Mouse (Mus musculus) hindbrain, embryonic 11.5 days (tissue): ENCODE measurements around the gene Dlx1. TPM values are rescaled to one million over a fixed set of nuclear protein-coding genes. Genes with fewer than 3 reads are reported as not detected.

ENCODE experiments used
- ATAC-seq: fragments of 200-750 bp; cut with Nextera tagmentation; 2 replicates; pipeline ENCODE4 v1.8.0; 2017; ENCODE audit warnings: mild to moderate bottlenecking, moderate TSS enrichment, moderate library complexity; ENCODE audit not compliant: low FRiP score
- DNase-seq: peaks from one replicate; pipeline ENCODE4 v3.0.0-alpha.2; 2015; ENCODE audit warnings: low spot score
- H3K27ac ChIP-seq: fragments of 300-500 bp; sonication (generic); 2 replicates; pipeline ENCODE4 v1.5.1; 2014; ENCODE audit warnings: mild to moderate bottlenecking, low read depth, low read length
- H3K27me3 ChIP-seq: fragments of 300-500 bp; sonication (generic); 2 replicates; pipeline ENCODE4 v1.6.1; 2014; ENCODE audit warnings: mild to moderate bottlenecking, low read length, moderate library complexity, mixed read lengths; ENCODE audit not compliant: control insufficient read depth, insufficient read depth
- H3K36me3 ChIP-seq: fragments of 300-500 bp; sonication (generic); 2 replicates; pipeline ENCODE4 v1.6.1; 2014; ENCODE audit warnings: mild to moderate bottlenecking, low read length, moderate library complexity, mixed read lengths; ENCODE audit not compliant: control insufficient read depth, insufficient read depth
- H3K4me1 ChIP-seq: fragments of 300-500 bp; sonication (generic); replicated peaks from 2 replicates; pipeline ENCODE4 v1.6.1; 2014; ENCODE audit warnings: low read length, mixed read lengths; ENCODE audit not compliant: control insufficient read depth, insufficient read depth
- H3K4me2 ChIP-seq: fragments of 300-500 bp; sonication (generic); replicated peaks from 2 replicates; pipeline ENCODE4 v1.6.1; 2014; ENCODE audit warnings: mild to moderate bottlenecking, low read depth, low read length
- H3K4me3 ChIP-seq: fragments of 300-500 bp; sonication (generic); 2 replicates; pipeline ENCODE4 v1.5.1; 2014; ENCODE audit warnings: low read depth, low read length
- H3K9ac ChIP-seq: fragments of 300-500 bp; sonication (generic); 2 replicates; pipeline ENCODE4 v1.6.1; 2014; ENCODE audit warnings: low read depth, low read length
- H3K9me3 ChIP-seq: fragments of 300-500 bp; sonication (generic); 2 replicates; pipeline ENCODE4 v1.6.1; 2016; ENCODE audit warnings: low read length; ENCODE audit not compliant: control insufficient read depth
- WGBS: fragments of 180-500 bp; shearing (Covaris S2); extraction: QIAGEN DNeasy Blood & Tissue Kit; methylation state at CpG from one replicate; pipeline ENCODE4 v1.1.7; 2014; 5-methylcytosine and 5-hydroxymethylcytosine counted together
- polyA plus RNA-seq: library from polyadenylated mRNA; unstranded; fragments of >200 nt; fragmentation: Nextera tagmentation; extraction: Ambion mirVana; gene quantifications from 2 replicates; pipeline ENCODE4 v1.2.1, GENCODE M21; 2014

Gene Dlx1
- polyA plus RNA-seq, 1 experiment from 2014 or later, result 2.1 TPM

DNA sequence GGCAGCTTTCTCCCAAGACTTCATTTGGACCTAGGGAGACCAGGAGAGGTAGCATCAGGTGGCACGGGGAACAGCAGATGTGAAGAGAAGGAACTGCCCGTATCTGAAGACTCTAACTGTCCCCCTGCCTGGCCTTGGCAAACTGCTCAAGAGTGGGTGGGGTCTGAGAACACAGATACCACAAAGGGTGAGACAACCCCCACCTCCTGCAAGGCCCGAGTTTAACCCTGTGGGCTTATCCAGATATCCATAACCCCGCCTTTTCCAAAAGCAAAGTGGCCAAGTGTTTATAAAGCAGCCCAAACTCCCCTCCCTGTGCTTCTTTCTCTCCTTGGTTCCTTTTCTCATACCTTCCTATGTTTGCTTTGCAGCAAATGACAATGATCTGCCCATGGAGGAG, 4.5 kb upstream of the Dlx1 start:
- no peaks in the 10 kb centered on the region for H3K9me3 ChIP-seq
- peak; percentile 8 for DNase-seq
- no peak for ATAC-seq
- H3K4me2 ChIP-seq, result no peak overlapping the region
- H3K36me3 ChIP-seq, result no peaks in the 10 kb centered on the region
- H3K27me3 ChIP-seq, result peaks cover 63% of the 10 kb centered on the region
- H3K4me1 ChIP-seq, result no peaks in the 10 kb centered on the region
- no peak overlapping the region for H3K4me3 ChIP-seq
- WGBS, result 52% methylated on average over 4 of the region's 4 CpGs
- no peak overlapping the region for H3K27ac ChIP-seq
- no peak overlapping the region for H3K9ac ChIP-seq

DNA sequence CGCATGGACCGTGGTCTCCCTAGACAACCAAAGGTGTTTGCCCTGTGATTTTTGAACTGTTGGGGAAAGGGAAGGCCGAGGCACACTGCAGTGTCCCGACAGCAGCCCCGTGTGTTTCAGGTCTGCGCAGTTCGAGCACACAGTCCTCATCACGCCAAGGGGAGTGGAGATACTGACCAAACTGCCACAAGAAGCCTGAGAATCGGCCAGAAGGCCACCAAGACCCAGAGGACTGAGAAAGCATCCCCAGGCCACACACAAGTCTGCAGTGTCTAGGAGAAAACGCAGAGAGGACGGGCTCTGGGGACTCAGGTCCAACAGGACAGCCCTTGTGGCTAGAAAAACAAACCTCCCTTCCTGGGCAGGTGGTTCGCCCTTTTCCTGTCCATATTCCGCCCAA, 3.1 kb upstream of the Dlx1 start:
- H3K4me1 ChIP-seq, result peaks cover 3% of the 10 kb centered on the region; the same call in 1 of the 2 replicates
- H3K4me3 ChIP-seq, result no peak overlapping the region
- DNase-seq (peak; percentile 23), ATAC-seq (no peak)
- no peak overlapping the region for H3K9ac ChIP-seq
- H3K4me2 ChIP-seq, result no peak overlapping the region
- H3K36me3 ChIP-seq, result no peaks in the 10 kb centered on the region
- no peak overlapping the region for H3K27ac ChIP-seq
- H3K27me3 ChIP-seq, result peaks cover 74% of the 10 kb centered on the region
- no peaks in the 10 kb centered on the region for H3K9me3 ChIP-seq
- WGBS, result 24% methylated on average over 13 of the region's 13 CpGs

DNA sequence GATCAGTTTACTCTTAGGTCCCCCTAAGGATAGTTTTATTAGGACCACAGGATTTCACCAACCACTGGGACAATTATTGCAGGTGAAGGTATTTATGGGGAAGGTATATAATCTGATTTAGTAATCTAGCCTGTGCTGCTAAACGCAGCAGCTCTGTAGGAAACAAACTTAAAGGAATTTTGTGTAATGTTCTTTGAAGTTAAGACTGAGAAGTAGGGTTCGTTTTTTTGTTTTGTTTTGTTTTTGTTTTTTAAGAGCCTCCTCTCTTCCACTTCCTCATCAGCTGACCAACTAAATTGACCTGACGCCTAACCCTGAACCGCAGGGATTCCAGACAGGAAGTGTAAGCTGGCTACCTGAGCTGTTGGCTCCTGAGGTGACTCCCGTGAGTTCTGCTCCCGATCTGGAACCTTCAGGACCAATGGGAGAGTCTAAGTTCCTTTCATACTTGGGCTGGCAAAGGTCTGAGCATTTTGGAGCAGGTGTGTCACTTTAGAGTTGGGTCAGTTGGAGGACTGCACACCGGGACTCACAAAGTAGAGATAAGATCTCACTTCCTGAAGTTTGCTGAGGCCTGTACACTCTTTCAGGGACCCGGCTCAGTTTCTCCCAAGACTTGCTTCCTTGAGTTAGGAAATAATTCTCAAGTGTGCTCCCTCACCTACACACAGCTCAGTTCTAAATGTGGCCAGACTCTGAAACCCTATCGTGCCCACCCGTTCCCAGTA, 1.2 kb upstream of the Dlx1 start:
- H3K4me3 ChIP-seq, result no peak overlapping the region

DNA sequence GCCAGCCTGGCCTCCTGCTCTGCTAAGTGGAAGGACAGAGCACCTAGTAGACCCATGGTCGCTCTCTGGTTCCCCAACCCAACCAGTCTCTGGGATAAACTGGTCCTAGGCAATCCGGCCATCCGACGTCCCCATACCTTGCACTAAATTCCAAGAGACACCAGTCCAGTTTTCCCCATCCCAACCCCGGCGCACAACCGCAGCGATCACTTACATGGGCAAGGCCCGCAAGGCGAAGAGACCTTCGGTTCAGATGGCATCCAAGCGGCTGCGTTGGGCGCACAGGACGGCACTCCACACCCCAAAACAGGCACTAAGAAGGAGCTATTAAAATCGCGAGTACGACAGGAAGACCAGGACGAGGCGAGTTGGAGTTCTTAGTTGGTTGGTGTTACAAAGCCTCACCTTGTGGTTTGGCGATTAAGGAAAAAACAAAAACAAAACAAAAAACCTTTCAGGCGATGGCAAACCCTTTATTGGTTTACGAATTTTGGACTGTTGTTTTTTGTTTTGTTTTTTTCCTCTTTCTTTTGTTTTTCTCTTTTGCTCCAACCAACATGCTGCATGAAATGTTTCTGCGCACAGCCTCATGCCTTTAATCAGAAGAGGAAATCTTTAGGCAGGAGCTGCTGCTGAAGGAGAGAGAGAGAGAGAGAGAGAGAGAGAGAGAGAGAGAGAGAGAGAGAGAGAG, 445 bp upstream of the Dlx1 start:
- peaks cover 6% of the 10 kb centered on the region for H3K4me1 ChIP-seq
- H3K4me2 ChIP-seq, result no peak overlapping the region
- no peaks in the 10 kb centered on the region for H3K9me3 ChIP-seq
- peak; percentile 65 for DNase-seq
- no peaks in the 10 kb centered on the region for H3K36me3 ChIP-seq
- no peak overlapping the region for H3K27ac ChIP-seq
- peaks cover 94% of the 10 kb centered on the region for H3K27me3 ChIP-seq
- ATAC-seq, result no peak
- H3K4me3 ChIP-seq, result no peak overlapping the region
- WGBS, result 1% methylated on average over 24 of the region's 24 CpGs
- no peak overlapping the region for H3K9ac ChIP-seq

More for the DNA sequence above, 1.2 kb upstream of the Dlx1 start:
- H3K9ac ChIP-seq, result no peak overlapping the region
- no peak overlapping the region for H3K27ac ChIP-seq
- no peaks in the 10 kb centered on the region for H3K9me3 ChIP-seq
- DNase-seq, result peak; percentile 43
- peaks cover 87% of the 10 kb centered on the region for H3K27me3 ChIP-seq
- H3K4me2 ChIP-seq, result no peak overlapping the region
- no peak for ATAC-seq
- WGBS, result 3% methylated on average over 10 of the region's 10 CpGs
- H3K4me1 ChIP-seq, result peaks cover 6% of the 10 kb centered on the region
- no peaks in the 10 kb centered on the region for H3K36me3 ChIP-seq

DNA sequence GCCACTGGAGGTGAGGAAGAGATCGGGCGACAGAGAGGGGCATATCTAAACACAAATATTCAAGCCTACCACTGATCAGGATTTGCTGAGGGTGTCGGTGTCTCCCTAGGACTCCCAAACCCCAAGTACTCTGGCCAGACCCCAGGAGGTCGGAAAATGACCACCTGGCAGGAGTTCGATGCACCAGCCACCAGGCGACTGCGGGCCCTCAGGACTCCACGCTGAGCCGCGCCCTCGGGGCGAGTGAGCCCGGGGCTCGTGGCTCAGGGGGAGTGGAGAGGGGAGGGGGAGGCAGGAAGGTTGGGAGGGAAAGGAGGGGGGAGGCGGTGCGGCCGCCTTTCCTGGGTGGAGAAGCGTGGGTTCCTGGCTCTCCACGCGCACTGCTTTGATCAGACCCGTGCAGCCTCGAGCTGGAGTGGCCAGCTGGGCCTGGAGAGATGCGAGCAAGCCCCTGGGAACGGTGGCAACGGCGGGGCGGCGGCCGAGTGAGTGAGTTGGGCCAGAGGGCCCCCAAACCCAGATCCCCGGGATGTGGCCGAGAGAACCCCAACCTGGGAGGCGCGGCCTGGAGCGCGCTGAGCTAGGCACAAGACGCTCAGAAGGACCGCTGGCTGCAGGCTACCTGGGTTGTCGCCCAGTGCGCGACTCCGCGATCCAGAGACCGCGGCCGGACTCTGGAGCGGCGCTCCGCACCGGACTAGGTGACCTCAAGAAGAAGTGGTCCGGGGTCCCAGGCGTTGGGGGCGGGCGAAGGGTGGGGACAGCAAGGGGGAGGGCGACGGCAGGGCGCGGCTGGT, 999 bp downstream of the Dlx1 start:
- Histone ChIP-seq H3K9ac (0 out of 2 replicates have a peak overlapping the region, but pooled peaks have one; percentile 23), H3K27ac (no peak overlapping the region), H3K27me3 (peaks cover 94% of the 10 kb centered on the region), H3K4me1 (peaks cover 6% of the 10 kb centered on the region), H3K9me3 (no peaks in the 10 kb centered on the region), H3K36me3 (no peaks in the 10 kb centered on the region), H3K4me3 (peak overlapping the region; percentile 41), H3K4me2 (peak overlapping the region; percentile 86)
- ATAC-seq, result peak; percentile 62
- no peak for DNase-seq
- WGBS, result under 1% methylated on average over 54 of the region's 57 CpGs

DNA sequence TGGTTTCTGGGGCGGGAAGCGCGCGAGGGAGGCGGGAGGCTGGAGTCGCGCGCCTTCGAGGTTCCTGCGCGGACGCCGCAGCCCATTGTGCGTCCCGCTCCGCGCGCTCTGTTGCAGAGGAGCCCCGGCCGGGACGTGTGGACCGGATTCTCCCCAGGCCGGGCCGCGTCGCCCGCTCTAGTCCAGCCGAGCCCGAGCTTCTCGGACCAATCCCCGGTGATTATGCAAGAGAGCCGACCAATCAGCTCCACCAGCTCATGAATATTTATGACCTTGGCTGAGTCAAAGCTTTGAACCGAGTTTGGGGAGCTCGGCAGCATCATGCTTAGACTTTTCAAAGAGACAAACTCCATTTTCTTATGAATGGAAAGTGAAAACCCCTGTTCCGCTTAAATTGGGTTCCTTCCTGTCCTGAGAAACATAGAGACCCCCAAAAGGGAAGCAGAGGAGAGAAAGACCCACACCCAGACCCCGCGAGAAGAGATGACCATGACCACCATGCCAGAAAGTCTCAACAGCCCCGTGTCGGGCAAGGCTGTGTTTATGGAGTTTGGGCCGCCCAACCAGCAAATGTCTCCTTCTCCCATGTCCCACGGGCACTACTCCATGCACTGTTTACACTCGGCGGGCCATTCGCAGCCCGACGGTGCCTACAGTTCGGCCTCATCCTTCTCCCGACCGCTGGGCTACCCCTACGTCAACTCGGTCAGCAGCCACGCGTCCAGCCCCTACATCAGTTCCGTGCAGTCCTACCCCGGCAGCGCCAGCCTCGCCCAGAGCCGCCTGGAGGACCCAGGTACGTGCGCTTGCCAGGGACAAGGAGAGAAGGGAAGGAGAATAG, 1.8 kb downstream of the Dlx1 start:
- peak overlapping the region; percentile 41 for H3K4me3 ChIP-seq
- peaks cover 6% of the 10 kb centered on the region for H3K4me1 ChIP-seq
- H3K9me3 ChIP-seq, result no peaks in the 10 kb centered on the region
- ATAC-seq, result peak; percentile 93
- H3K27me3 ChIP-seq, result peaks cover 95% of the 10 kb centered on the region
- WGBS, result 2% methylated on average over 60 of the region's 60 CpGs
- H3K27ac ChIP-seq, result no peak overlapping the region
- peak; percentile 85 for DNase-seq
- 0 out of 2 replicates have a peak overlapping the region, but pooled peaks have one; percentile 23 for H3K9ac ChIP-seq
- peak overlapping the region; percentile 86 for H3K4me2 ChIP-seq
- H3K36me3 ChIP-seq, result no peaks in the 10 kb centered on the region

DNA sequence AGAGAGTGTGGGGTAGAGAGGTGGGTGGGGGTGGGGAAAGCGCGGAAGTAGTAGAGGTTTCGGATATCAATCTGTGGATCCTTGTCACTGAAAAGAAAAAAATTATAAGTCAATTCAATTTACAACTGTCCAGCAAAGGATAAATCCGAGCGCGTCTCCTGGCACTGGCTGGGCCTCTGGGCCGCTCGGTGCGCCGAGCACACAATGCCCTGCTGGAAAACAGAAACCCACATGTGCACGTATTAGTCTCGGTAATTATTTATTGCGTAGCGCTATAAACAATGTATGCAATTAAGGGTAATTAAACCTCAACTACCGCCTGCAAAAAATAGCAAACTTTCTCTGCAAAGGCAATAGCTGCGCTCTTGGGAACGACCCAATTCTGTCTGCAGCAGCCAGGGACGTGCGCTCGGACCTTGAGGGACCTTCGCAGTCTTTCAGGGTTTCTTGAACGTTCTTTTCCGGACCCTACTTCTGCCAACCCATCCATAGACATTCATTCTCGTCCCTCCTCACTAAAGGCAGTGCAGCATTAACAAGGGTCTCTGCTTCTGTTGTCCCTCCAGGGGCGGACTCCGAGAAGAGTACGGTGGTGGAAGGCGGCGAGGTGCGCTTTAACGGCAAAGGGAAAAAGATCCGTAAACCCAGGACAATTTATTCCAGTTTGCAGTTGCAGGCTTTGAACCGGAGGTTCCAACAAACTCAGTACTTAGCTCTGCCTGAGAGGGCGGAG, 2.6 kb downstream of the Dlx1 start:
- no peaks in the 10 kb centered on the region for H3K36me3 ChIP-seq
- under 1% methylated on average over 34 of the region's 34 CpGs for WGBS
- peaks cover 6% of the 10 kb centered on the region for H3K4me1 ChIP-seq
- peak overlapping the region; percentile 41 for H3K4me3 ChIP-seq
- DNase-seq, result peak; percentile 66
- H3K4me2 ChIP-seq, result peak overlapping the region; percentile 86
- H3K9ac ChIP-seq, result no peak overlapping the region
- no peak overlapping the region for H3K27ac ChIP-seq
- no peaks in the 10 kb centered on the region for H3K9me3 ChIP-seq
- peaks cover 93% of the 10 kb centered on the region for H3K27me3 ChIP-seq
- no peak for ATAC-seq
